Mouse (Mus musculus) brain, embryonic 14.5 days (tissue): ENCODE results near the gene Cbx4.

Source experiments
- CTCF ChIP-seq: fragments of 200-500 bp; IDR thresholded peaks from 2 replicates; pipeline ENCODE4 v1.5.1; 2012; ENCODE audit warnings: inconsistent platforms, mild to moderate bottlenecking, moderate library complexity, borderline replicate concordance; ENCODE audit not compliant: insufficient read depth, insufficient read length; ENCODE audit errors: extremely low read depth
- POLR2A ChIP-seq: fragments of 200-500 bp; IDR thresholded peaks from 2 replicates; pipeline ENCODE4 v1.6.1; 2012; ENCODE audit warnings: mild to moderate bottlenecking, inconsistent platforms, borderline replicate concordance; ENCODE audit not compliant: poor library complexity, insufficient read depth, insufficient read length, severe bottlenecking; ENCODE audit errors: extremely low read depth

GRCm38 (mm10) chr11:119036447-119036846, 49.6 kb downstream of the Cbx4 start:
- TF ChIP-seq CTCF (no peak), POLR2A (no peak)
